Mouse (Mus musculus) midbrain, postnatal 0 days (tissue): Measurements from ENCODE around the gene Ccl8. TPM values are rescaled to one million over a fixed set of nuclear protein-coding genes. Genes with fewer than 3 reads are reported as not detected.

Experiments used
- ATAC-seq: fragments of 200-750 bp; cut with Nextera tagmentation; 2 replicates; pipeline ENCODE4 v1.8.0; 2017; ENCODE audit warnings: moderate number of reproducible peaks, mild to moderate bottlenecking, moderate TSS enrichment, moderate library complexity; ENCODE audit not compliant: low FRiP score
- DNase-seq: peaks from one replicate; pipeline ENCODE4 v3.0.0-alpha.2; 2015; ENCODE audit warnings: low spot score
- H3K27ac ChIP-seq: fragments of 300-500 bp; sonication (generic); 2 replicates; pipeline ENCODE4 v1.5.1; 2014; ENCODE audit warnings: low read depth, mild to moderate bottlenecking, low read length, mixed read lengths
- H3K27me3 ChIP-seq: fragments of 300-500 bp; sonication (generic); 2 replicates; pipeline ENCODE4 v1.6.1; 2014; ENCODE audit warnings: low read length, control low read depth, mixed read lengths; ENCODE audit not compliant: insufficient read depth
- H3K36me3 ChIP-seq: fragments of 300-500 bp; sonication (generic); 2 replicates; pipeline ENCODE4 v1.6.1; 2014; ENCODE audit warnings: low read length, control low read depth, mixed read lengths; ENCODE audit not compliant: insufficient read depth
- H3K4me1 ChIP-seq: fragments of 300-500 bp; sonication (generic); 2 replicates; pipeline ENCODE4 v1.6.1; 2014; ENCODE audit warnings: mild to moderate bottlenecking, control low read depth, antibody characterized with exemption, low read length, mixed read lengths; ENCODE audit not compliant: insufficient read depth
- H3K4me2 ChIP-seq: fragments of 300-500 bp; sonication (generic); 2 replicates; pipeline ENCODE4 v1.6.1; 2014; ENCODE audit warnings: low read depth, mild to moderate bottlenecking, low read length, mixed read lengths; ENCODE audit not compliant: poor library complexity, severe bottlenecking
- H3K4me3 ChIP-seq: fragments of 300-500 bp; sonication (generic); 2 replicates; pipeline ENCODE4 v1.5.1; 2014; ENCODE audit warnings: low read depth, mild to moderate bottlenecking, low read length, moderate library complexity
- H3K9ac ChIP-seq: fragments of 300-500 bp; sonication (generic); replicated peaks from 2 replicates; pipeline ENCODE4 v1.6.1; 2014; ENCODE audit warnings: mild to moderate bottlenecking, low read length, moderate library complexity, mixed read lengths; ENCODE audit not compliant: poor library complexity, severe bottlenecking
- H3K9me3 ChIP-seq: fragments of 300-500 bp; sonication (generic); 2 replicates; pipeline ENCODE4 v1.6.1; 2016; ENCODE audit warnings: low read length, control low read depth
- CTCF ChIP-seq: IDR thresholded peaks from 2 replicates; pipeline ENCODE4 v1.5.1; 2016; ENCODE audit warnings: antibody characterized with exemption, mild to moderate bottlenecking
- WGBS: fragments of 180-500 bp; shearing (Covaris S2); extraction: QIAGEN DNeasy Blood & Tissue Kit; methylation state at CpG from one replicate; pipeline ENCODE4 v1.1.7; 2014; 5-methylcytosine and 5-hydroxymethylcytosine counted together
- polyA plus RNA-seq: library from polyadenylated mRNA; unstranded; fragments of >200 nt; fragmentation: Nextera tagmentation; extraction: Ambion mirVana; gene quantifications from 2 replicates; pipeline ENCODE4 v1.2.1, GENCODE M21; 2015
- total RNA-seq: library from RNA; depleted of rRNA; stranded (reverse); fragments of >200 nt; gene quantifications from 2 replicates; pipeline ENCODE4 v1.2.3, GENCODE M21; 2014; rRNA removed

The Ccl8 gene
- total RNA-seq (not detected in 2 replicates), polyA plus RNA-seq (not detected in 2 replicates)

- Histone ChIP-seq H3K4me1 (no peaks in the 10 kb centered on the region), H3K4me2 (no peak within 1 kb of the TSS), H3K9me3 (no peaks in the 10 kb centered on the region), H3K4me3 (no peak within 1 kb of the TSS), H3K27me3 (no peaks in the 10 kb centered on the region), H3K9ac (no peak within 1 kb of the TSS), H3K36me3 (no peaks in the 10 kb centered on the region), H3K27ac (no peak within 1 kb of the TSS)
- 75% methylated on average over 3 of the region's 3 CpGs for WGBS
- DNase-seq = no peak
- ATAC-seq = no peak
- no peak for TF ChIP-seq CTCF
These were observed at the start of gene Ccl8 for GRCm38 (mm10) chr11:82114885-82115284. TSS of gene Ccl8 (plus strand) at chr11:82115185.

DNA sequence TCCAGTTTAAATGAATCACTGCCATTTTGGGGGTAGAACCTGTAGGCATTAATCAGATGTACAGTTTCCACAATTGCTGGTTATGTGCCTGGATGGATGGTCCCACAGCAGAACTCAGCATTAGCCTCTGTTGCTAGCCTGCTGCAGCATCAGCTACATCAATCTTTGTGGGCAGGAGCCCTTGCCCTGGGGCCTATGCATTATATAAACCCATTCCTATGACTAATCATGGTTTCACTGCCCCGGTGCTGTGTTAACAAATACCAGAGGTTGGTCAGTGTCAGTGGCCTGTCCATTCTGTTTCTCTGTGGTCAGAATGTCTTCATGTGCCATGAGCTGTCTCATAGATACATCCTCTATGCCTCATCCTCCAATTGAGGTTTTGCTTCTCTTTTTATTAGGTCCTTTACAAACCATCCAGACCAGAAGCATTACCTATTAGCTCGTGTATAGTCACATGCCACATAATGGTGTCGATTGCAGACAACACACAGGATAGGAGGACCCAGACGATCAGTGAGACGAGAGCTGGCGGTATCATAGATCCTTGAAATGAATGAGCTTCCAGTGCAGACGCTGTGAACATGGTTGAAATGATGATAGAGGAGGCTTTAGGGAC, 47.9 kb upstream of the Ccl8 start:
- Histone ChIP-seq H3K27me3 (no peaks in the 10 kb centered on the region), H3K36me3 (no peaks in the 10 kb centered on the region), H3K4me3 (no peak overlapping the region), H3K27ac (no peak overlapping the region), H3K4me2 (no peak overlapping the region), H3K9ac (no peak overlapping the region), H3K9me3 (no peaks in the 10 kb centered on the region), H3K4me1 (no peaks in the 10 kb centered on the region)
- 88% methylated on average over 7 of the region's 7 CpGs for WGBS
- ATAC-seq (no peak), DNase-seq (no peak)
- no peak for TF ChIP-seq CTCF

GRCm38 (mm10) chr11:82071076-82071475, 43.9 kb upstream of the Ccl8 start:
- DNase-seq (no peak), ATAC-seq (no peak)
- H3K4me1 ChIP-seq = no peaks in the 10 kb centered on the region
- H3K9ac ChIP-seq = no peak overlapping the region
- no peak for TF ChIP-seq CTCF
- no peak overlapping the region for H3K4me3 ChIP-seq
- no peak overlapping the region for H3K4me2 ChIP-seq
- H3K36me3 ChIP-seq = no peaks in the 10 kb centered on the region
- no peaks in the 10 kb centered on the region for H3K27me3 ChIP-seq
- 69% methylated on average over 3 of the region's 3 CpGs for WGBS
- H3K9me3 ChIP-seq = no peaks in the 10 kb centered on the region
- H3K27ac ChIP-seq = no peak overlapping the region

- H3K4me2 ChIP-seq = no peak overlapping the region
- no peaks in the 10 kb centered on the region for H3K27me3 ChIP-seq
- no peak overlapping the region for H3K27ac ChIP-seq
- ATAC-seq (no peak), DNase-seq (no peak)
- no peaks in the 10 kb centered on the region for H3K9me3 ChIP-seq
- H3K4me1 ChIP-seq = no peaks in the 10 kb centered on the region
- no peaks in the 10 kb centered on the region for H3K36me3 ChIP-seq
- H3K9ac ChIP-seq = no peak overlapping the region
- no peak overlapping the region for H3K4me3 ChIP-seq
- TF ChIP-seq CTCF = peak; percentile 9; the same call in 1 of the 2 replicates
- 70% methylated on average over 1 of the region's 1 CpGs for WGBS
These were observed 42.6 kb upstream of the Ccl8 start for GRCm38 (mm10) chr11:82072374-82072773.

GRCm38 (mm10) chr11:82072984-82073383, 42.0 kb upstream of the Ccl8 start:
- Histone ChIP-seq H3K4me1 (no peaks in the 10 kb centered on the region), H3K27me3 (no peaks in the 10 kb centered on the region), H3K4me2 (no peak overlapping the region), H3K27ac (no peak overlapping the region), H3K36me3 (no peaks in the 10 kb centered on the region), H3K9ac (no peak overlapping the region), H3K4me3 (no peak overlapping the region), H3K9me3 (no peaks in the 10 kb centered on the region)
- no peak for TF ChIP-seq CTCF
- DNase-seq (no peak), ATAC-seq (no peak)
- 83% methylated on average over 3 of the region's 3 CpGs for WGBS

DNA sequence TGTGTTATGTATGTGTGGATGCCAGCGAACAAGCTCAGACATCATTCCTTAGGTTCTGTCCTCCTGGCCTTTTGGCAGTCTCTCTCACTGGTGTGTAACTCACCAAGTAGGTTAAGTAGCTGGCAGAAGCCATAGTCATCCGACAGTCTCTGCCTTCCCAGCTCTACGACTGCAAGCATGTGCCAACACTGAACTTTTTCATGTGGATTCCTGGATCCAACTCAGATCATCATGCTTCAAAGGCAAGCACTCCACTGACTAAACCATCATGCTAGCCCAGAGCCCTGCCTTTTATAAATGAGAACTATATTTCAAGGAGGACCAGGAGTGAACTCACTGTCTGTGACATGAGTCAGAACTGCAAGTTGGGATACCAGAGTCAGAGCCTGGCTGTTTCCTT, 41.3 kb upstream of the Ccl8 start:
- H3K27me3 ChIP-seq = no peaks in the 10 kb centered on the region
- TF ChIP-seq CTCF = no peak
- no peak overlapping the region for H3K27ac ChIP-seq
- no peak overlapping the region for H3K4me3 ChIP-seq
- no peak overlapping the region for H3K4me2 ChIP-seq
- ATAC-seq = no peak
- no peaks in the 10 kb centered on the region for H3K36me3 ChIP-seq
- no peaks in the 10 kb centered on the region for H3K4me1 ChIP-seq
- WGBS = 89% methylated on average over 3 of the region's 3 CpGs
- DNase-seq = no peak
- no peak overlapping the region for H3K9ac ChIP-seq
- no peaks in the 10 kb centered on the region for H3K9me3 ChIP-seq
